Comparison of ENCODE assay signal across 8 mouse cellular contexts in the genomic region with DNA sequence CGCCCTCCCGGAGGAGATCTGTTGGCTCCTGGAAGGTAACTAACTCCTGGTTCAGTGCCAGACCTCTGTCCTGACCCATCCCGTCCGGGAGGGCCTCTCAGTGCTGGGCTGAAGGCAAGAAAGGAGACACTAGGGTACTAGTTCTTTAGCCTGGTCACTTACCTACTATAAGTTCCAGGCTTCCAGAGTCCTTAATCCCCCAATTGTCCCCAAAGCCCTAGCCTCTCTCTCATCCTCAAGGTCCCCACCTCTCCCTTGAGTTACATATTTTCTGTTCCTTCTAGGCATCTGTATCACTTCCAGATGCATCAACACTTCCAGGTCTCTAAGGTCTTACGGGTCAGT. TPM values are rescaled to one million over a fixed set of nuclear protein-coding genes. Genes with fewer than 3 reads are reported as not detected.
A peak's percentile ranks its signal among the peaks of the same experiment; 100 is the strongest.
DNase-seq lines count a peak whose midpoint lies in the region; ATAC-seq and TF ChIP-seq lines count a peak whose summit lies in the region.

No protein-coding gene starts in this region.

- no peak overlapping the region for H3K4me3 ChIP-seq in cerebellum, adult 2 months (replicated peaks; ENCODE audit: insufficient read depth, low read depth, low read length)
- H3K4me3 ChIP-seq in thymus, adult 2 months (ENCODE audit: control insufficient read depth, insufficient read depth, low read length), result peak overlapping the region; percentile 98
- peak overlapping the region; percentile 26 for H3K4me3 ChIP-seq in limb, embryonic 14.5 days (replicated peaks; ENCODE audit: low read length)
- H3K4me3 ChIP-seq in stomach, postnatal 0 days (ENCODE audit: low read depth, low read length), result peak overlapping the region; percentile 28; the same call in 1 of the 2 replicates

- H3K4me1 ChIP-seq in cerebellum, adult 2 months (ENCODE audit: control insufficient read depth, insufficient read depth, low read length), result 0 out of 2 replicates have a peak, but pooled peaks cover 2% of the 10 kb centered on the region
- H3K4me1 ChIP-seq in thymus, adult 2 months (replicated peaks; ENCODE audit: control insufficient read depth, insufficient read depth, low read length), result peaks cover 47% of the 10 kb centered on the region
- no peaks in the 10 kb centered on the region for H3K4me1 ChIP-seq in limb, embryonic 14.5 days (ENCODE audit: control insufficient read depth, insufficient read depth, low read length)
- H3K4me1 ChIP-seq in stomach, postnatal 0 days (replicated peaks; ENCODE audit: control insufficient read depth, insufficient read depth), result no peaks in the 10 kb centered on the region

- no peaks in the 10 kb centered on the region; the same call in 1 of the 2 replicates for H3K27me3 ChIP-seq in cerebellum, adult 2 months (ENCODE audit: control insufficient read depth, insufficient read depth, low read length)
- no peaks in the 10 kb centered on the region for H3K27me3 ChIP-seq in thymus, adult 2 months (ENCODE audit: control insufficient read depth, insufficient read depth, low read length)
- peaks cover 65% of the 10 kb centered on the region for H3K27me3 ChIP-seq in limb, embryonic 14.5 days (ENCODE audit: control insufficient read depth, insufficient read depth, low read length)
- no peaks in the 10 kb centered on the region for H3K27me3 ChIP-seq in stomach, postnatal 0 days (ENCODE audit: control insufficient read depth, insufficient read depth, low read length)

- no peaks in the 10 kb centered on the region for H3K9me3 ChIP-seq in limb, embryonic 14.5 days (ENCODE audit: control insufficient read depth, low read length)
- no peaks in the 10 kb centered on the region for H3K9me3 ChIP-seq in stomach, postnatal 0 days (ENCODE audit: control insufficient read depth, low read length)

- no peak overlapping the region for H3K9ac ChIP-seq in limb, embryonic 14.5 days (ENCODE audit: low read depth, low read length, severe bottlenecking)
- H3K9ac ChIP-seq in stomach, postnatal 0 days (ENCODE audit: low read length), result no peak overlapping the region

- TF ChIP-seq EP300 in stomach, postnatal 0 days (optimal IDR thresholded peaks at IDR 0.05), result no peak

- ATAC-seq in limb, embryonic 14.5 days (ENCODE audit: low FRiP score, low read depth), result no peak
- ATAC-seq in stomach, postnatal 0 days (ENCODE audit: low FRiP score, low TSS enrichment), result no peak
- ATAC-seq in megakaryocyte, adult 5-6 weeks (ENCODE audit: poor library complexity, severe bottlenecking), result no peak

- TF ChIP-seq POLR2A in cerebellum, adult 2 months (IDR thresholded peaks at IDR 0.05; ENCODE audit: borderline replicate concordance, insufficient read depth, low read length), result no peak
- TF ChIP-seq POLR2A in thymus, adult 2 months (IDR thresholded peaks at IDR 0.05; ENCODE audit: control insufficient read depth, extremely low read depth, insufficient read depth, low read length, poor library complexity), result no peak
- no peak for TF ChIP-seq POLR2A in limb, embryonic 14.5 days (IDR thresholded peaks at IDR 0.05; ENCODE audit: borderline replicate concordance, extremely low read depth, insufficient read depth, insufficient read length)

- WGBS in cerebellum, adult 2 months, result 23% methylated on average over 5 of the region's 5 CpGs
- 13% methylated on average over 5 of the region's 5 CpGs for WGBS in thymus, adult 2 months
- 26% methylated on average over 5 of the region's 5 CpGs for WGBS in limb, embryonic 14.5 days
- 25% methylated on average over 5 of the region's 5 CpGs for WGBS in stomach, postnatal 0 days

- TF ChIP-seq CTCF in cerebellum, adult 2 months (IDR thresholded peaks at IDR 0.05; ENCODE audit: borderline replicate concordance, insufficient read depth, low read depth, low read length), result no peak
- TF ChIP-seq CTCF in thymus, adult 2 months (IDR thresholded peaks at IDR 0.05; ENCODE audit: borderline replicate concordance, control insufficient read depth, extremely low read depth, insufficient read depth, low read length, poor library complexity), result no peak
- no peak for TF ChIP-seq CTCF in stomach, postnatal 0 days (IDR thresholded peaks at IDR 0.05; ENCODE audit: low read depth)

- H3K4me2 ChIP-seq in limb, embryonic 14.5 days (replicated peaks; ENCODE audit: low read depth, low read length, severe bottlenecking), result peak overlapping the region; percentile 47
- H3K4me2 ChIP-seq in stomach, postnatal 0 days (replicated peaks; ENCODE audit: low read depth), result peak overlapping the region; percentile 54

- no peak overlapping the region for H3K27ac ChIP-seq in cerebellum, adult 2 months (ENCODE audit: insufficient read depth, low read length)
- H3K27ac ChIP-seq in thymus, adult 2 months (ENCODE audit: control insufficient read depth, insufficient read depth, low read length), result peak overlapping the region; percentile 88
- H3K27ac ChIP-seq in limb, embryonic 14.5 days (replicated peaks; ENCODE audit: low read depth, low read length), result no peak overlapping the region
- no peak overlapping the region for H3K27ac ChIP-seq in stomach, postnatal 0 days (replicated peaks)

- DNase-seq in cerebellum, postnatal 10 days, result peak; percentile 43 to 50
- no peak for DNase-seq in cerebellum, adult 2 months
- peak; percentile 55 for DNase-seq in thymus, adult 2 months
- no peak for DNase-seq in thymus, postnatal 14 days
- no peak for DNase-seq in limb, embryonic 14.5 days (ENCODE audit: low spot score)
- DNase-seq in stomach, postnatal 0 days (ENCODE audit: low spot score), result no peak
- no peak for DNase-seq in cerebellum, postnatal 4 days (ENCODE audit: low spot score in 2 of 2)

- H3K36me3 ChIP-seq in thymus, adult 2 months (ENCODE audit: control insufficient read depth, insufficient read depth, low read length), result no peaks in the 10 kb centered on the region
- H3K36me3 ChIP-seq in limb, embryonic 14.5 days (ENCODE audit: control insufficient read depth, insufficient read depth, low read length), result no peaks in the 10 kb centered on the region
- H3K36me3 ChIP-seq in stomach, postnatal 0 days (ENCODE audit: control insufficient read depth, insufficient read depth, low read length), result no peaks in the 10 kb centered on the region

RNA-seq across cellular contexts. Expression of gene Skap1, which starts 0.3 kb away (rescaled TPM):
- polyA plus RNA-seq in cerebellum, adult 2 months (2012; rRNA removed), result 0.98 and 1.5 TPM in 2 replicates
- polyA plus RNA-seq in thymus, adult 2 months (2012; rRNA removed), result 183 and 205 TPM in 2 replicates
- polyA plus RNA-seq in limb, embryonic 14.5 days (2012; rRNA removed), result 0.67 and 0.81 TPM in 2 replicates
- polyA plus RNA-seq in limb, embryonic 14.5 days (2014; fragmentation: Nextera tagmentation; extraction: Ambion mirVana), result 1.9 and 2.1 TPM in 2 replicates
- polyA plus RNA-seq in stomach, postnatal 0 days (2015; fragmentation: Nextera tagmentation; extraction: Ambion mirVana), result 0.45 and 0.56 TPM in 2 replicates
- total RNA-seq in megakaryocyte, adult 5-6 weeks (2015), result 5.2 and 8.5 TPM in 2 replicates
- total RNA-seq in megakaryocyte, adult 5-6 weeks (2017), result 3.8 and 5.0 TPM in 2 replicates

Comparison
In these comparisons a context has a peak if more than half of its experiments do, and no peak if none do; other contexts are left out.
1. DNase-seq: peak in cerebellum, postnatal 10 days (2 of 2) and thymus, adult 2 months (single experiment); none in cerebellum, adult 2 months (0 of 2), thymus, postnatal 14 days (single experiment), limb, embryonic 14.5 days (single experiment), stomach, postnatal 0 days (single experiment) and cerebellum, postnatal 4 days (0 of 2).
2. RNA of gene Skap1, which starts 0.3 kb away (polyA plus RNA-seq): 183 to 205 TPM in thymus, adult 2 months; 0.67 to 2.1 TPM in limb, embryonic 14.5 days, 0.98 to 1.5 TPM in cerebellum, adult 2 months and 0.45 to 0.56 TPM in stomach, postnatal 0 days; every median in the first group is over 10 times any median in the second.